27 mouse cellular contexts compared by ENCODE assay signal in the genomic region with DNA sequence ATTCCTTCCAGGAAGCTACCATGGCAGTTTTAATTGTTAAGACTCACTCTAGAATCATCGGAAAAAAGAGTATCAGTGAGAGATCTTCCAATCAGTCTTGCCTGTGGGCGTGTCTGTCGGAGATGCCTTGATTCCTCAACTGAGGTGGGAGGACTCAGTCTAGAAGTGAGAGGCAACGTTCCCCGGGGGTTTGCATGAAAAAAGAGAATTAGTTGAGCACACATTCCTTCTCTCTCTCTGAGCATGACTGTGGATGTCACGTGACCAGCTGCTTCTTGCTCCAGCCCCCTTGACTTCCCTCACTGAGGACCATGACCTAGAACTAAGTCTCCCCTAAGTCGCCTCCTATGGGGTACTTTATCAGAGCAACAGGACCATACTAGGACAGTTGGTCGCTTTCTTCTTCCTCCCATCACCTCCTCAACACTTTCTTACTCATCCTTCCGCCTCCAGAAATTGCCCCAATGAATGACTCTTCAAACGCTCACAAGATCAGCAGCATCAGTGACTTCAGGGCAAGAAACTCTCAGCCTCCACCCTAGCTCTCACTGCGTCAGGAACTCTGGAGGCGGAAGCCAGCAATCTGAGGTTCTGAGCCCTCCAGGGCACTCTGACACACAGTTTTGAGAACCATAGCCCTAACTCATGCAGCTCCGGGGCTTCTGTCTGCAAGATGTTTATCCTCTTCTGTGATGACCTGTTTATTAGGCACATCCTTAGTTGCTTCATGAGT.
"Had no signal": no experiment of that assay in that cellular context is flagged by ENCODE, and none has a peak within 500 bp of the region (broad histone marks: within the 10 kb centered on the region; RNA-seq: fewer than 3 reads in every experiment).

No protein-coding gene starts in this region.

- H3K27ac ChIP-seq: gastrocnemius, adult 2 months; heart, embryonic 10.5 days; hindbrain, embryonic 10.5 days; hindbrain, embryonic 13.5 days; hindbrain, embryonic 15.5 days; intestine, embryonic 15.5 days; layer of hippocampus, adult 2 months; left cerebral cortex, adult 2 months; limb, embryonic 10.5 days; liver, embryonic 13.5 days; liver, embryonic 15.5 days had no signal

- H3K27me3 ChIP-seq: heart, embryonic 12.5 days; hindbrain, embryonic 13.5 days; hindbrain, embryonic 15.5 days; intestine, embryonic 15.5 days; limb, embryonic 12.5 days; liver, embryonic 13.5 days; liver, embryonic 15.5 days had no signal

- H3K36me3 ChIP-seq: heart, embryonic 10.5 days; heart, embryonic 12.5 days; hindbrain, embryonic 10.5 days; hindbrain, embryonic 13.5 days; hindbrain, embryonic 15.5 days; intestine, embryonic 15.5 days; limb, embryonic 10.5 days; limb, embryonic 12.5 days; liver, embryonic 13.5 days; liver, embryonic 15.5 days had no signal

- H3K4me1 ChIP-seq: heart, embryonic 12.5 days; hindbrain, embryonic 10.5 days; hindbrain, embryonic 15.5 days; intestine, embryonic 15.5 days; liver, embryonic 13.5 days; liver, embryonic 15.5 days had no signal

- DNase-seq: gastrocnemius, adult 2 months; gastrocnemius, postnatal 10 days; gastrocnemius, postnatal 25 days; heart, adult 18-20 months; heart, postnatal 10 days; heart, postnatal 4 days; kidney, adult 18-20 months; kidney, adult 8-10 months; kidney, postnatal 10 days; kidney, postnatal 25 days; kidney, postnatal 4 days; liver; liver, embryonic 13.5 days had no signal

- H3K4me3 ChIP-seq: gastrocnemius, adult 2 months; heart, embryonic 10.5 days; heart, embryonic 12.5 days; hindbrain, embryonic 10.5 days; hindbrain, embryonic 13.5 days; hindbrain, embryonic 15.5 days; intestine, embryonic 15.5 days; layer of hippocampus, adult 2 months; left cerebral cortex, adult 2 months; limb, embryonic 10.5 days; limb, embryonic 12.5 days; liver, embryonic 13.5 days; liver, embryonic 15.5 days had no signal

- ATAC-seq: inflammation-experienced regulatory T-cells, adult 6 months; intestine, embryonic 15.5 days; intestine, postnatal 0 days had no signal

- H3K9me3 ChIP-seq: heart, embryonic 10.5 days; hindbrain, embryonic 10.5 days; hindbrain, embryonic 13.5 days; hindbrain, embryonic 15.5 days; intestine, embryonic 15.5 days; limb, embryonic 10.5 days; limb, embryonic 12.5 days; liver, embryonic 13.5 days; liver, embryonic 15.5 days had no signal

- H3K4me2 ChIP-seq: heart, embryonic 12.5 days; hindbrain, embryonic 13.5 days; hindbrain, embryonic 15.5 days; intestine, embryonic 15.5 days; limb, embryonic 12.5 days; liver, embryonic 11.5 days; liver, embryonic 13.5 days; liver, embryonic 15.5 days had no signal

- H3K9ac ChIP-seq: heart, embryonic 12.5 days; hindbrain, embryonic 13.5 days; hindbrain, embryonic 15.5 days; intestine, embryonic 15.5 days; limb, embryonic 12.5 days; liver, embryonic 13.5 days; liver, embryonic 15.5 days had no signal
